Mouse (Mus musculus): ENCODE data around the gene Rbck1.
"Not testable (repeated sequence)": the region's sequence is repeated elsewhere in the genome, so short reads cannot be mapped to it uniquely, and the experiment has no call there.

Rbck1 gene

DNA sequence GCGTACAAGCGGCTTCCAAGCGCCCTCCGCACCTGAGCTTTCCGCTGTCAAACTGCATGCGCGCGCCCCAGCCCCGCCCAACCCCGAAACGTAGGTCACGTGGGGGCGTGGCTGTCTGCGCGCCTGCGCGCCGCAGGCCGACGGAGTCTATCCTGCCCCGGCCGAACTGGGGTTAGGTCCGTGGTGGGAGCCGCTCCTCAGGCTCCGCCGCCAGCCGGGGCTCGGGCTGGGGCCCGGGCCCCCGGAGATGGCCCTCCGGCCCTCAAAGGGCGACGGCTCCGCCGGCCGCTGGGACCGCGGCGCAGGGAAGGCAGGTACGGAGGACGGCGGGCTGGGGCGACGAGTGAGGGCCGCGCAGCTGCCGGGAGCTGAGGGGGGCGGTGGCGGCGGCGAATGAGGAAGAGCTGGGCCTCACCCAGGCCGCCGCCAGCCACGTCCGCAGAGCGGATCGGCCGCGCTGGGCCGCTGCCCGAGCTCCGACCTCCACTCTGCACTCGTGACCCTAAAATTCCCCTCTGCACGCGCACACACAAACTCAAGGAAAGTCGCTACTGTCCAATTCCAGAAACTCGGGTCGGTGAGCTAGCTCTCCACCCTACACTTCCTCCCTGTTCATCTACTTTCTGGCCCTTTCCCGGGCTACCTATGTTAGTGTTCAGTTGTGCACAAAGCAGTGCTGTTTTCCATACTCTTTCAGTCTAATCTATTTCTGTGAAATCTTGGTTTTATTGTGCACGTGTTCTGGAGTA is 38.6 kb downstream of the Rbck1 start, which contains the start of gene Tbc1d20:
Gene Tbc1d20 (plus strand): TSS at position 102 of the 749 bp plus-strand sequence.
- peak; percentile 93 for DNase-seq

DNA sequence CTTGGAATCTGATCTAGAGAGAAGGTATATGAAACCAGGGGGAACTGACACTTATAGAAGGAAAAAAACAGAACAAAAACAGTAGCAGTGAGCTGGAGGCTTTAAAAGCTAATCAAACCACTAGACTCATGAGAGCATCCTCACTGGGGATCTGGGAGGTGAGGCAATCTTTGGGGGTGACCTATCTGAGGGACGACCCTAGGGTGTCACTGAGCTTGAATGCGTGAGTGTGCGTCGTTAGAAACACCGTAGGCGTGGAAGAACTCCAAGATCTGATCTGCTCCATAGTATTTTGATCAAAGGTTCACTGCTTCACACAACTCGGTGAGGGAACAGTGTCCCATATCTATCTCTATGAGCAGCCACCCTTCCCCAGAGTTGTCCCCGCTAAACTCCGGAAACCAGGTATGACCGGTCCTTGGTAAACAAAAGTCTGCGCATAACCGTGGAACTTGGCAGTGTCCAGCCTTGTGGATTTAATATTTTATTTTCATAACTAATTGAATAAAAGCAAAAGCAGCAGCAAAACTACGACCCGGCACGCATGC is 39.2 kb downstream of the Rbck1 start:
- no peak for DNase-seq

DNA sequence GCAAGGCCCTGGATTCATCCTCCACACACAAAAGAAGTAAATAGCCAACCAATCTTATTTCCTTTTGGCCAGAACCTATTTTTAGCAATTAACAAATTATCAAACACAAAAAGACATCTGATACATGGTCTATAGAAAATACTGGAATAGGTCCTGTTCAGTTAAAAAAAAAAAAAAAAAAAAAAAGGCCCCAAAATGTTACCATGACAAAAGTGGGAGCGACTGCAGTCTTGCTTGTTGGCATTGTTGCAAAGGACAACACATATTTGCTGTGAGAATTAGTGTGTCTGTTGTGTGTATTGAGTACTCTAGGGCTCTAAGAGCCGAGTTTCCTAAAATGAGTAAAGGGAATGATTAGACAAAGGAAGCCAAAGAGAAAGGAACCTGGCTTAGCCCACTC is 40.0 kb downstream of the Rbck1 start:
- no peak for DNase-seq

DNA sequence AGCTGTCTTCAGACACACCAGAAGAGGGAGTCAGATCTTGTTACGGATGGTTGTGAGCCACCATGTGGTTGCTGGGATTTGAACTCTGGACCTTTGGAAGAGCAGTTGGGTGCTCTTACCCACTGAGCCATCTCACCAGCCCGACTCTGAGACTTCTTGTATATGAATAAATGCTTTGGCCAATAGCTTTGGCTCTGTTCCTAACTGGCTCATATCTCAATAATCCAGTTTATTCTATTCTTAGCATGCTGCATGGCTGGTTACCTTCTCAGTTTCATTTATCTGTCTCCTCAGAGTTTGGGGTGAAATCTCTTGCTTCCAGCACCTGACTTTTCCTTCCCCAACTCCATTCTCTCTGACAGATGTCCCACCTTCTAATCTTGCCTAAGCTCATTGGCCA is 42.8 kb downstream of the Rbck1 start:
- DNase-seq = not testable (repeated sequence)

DNA sequence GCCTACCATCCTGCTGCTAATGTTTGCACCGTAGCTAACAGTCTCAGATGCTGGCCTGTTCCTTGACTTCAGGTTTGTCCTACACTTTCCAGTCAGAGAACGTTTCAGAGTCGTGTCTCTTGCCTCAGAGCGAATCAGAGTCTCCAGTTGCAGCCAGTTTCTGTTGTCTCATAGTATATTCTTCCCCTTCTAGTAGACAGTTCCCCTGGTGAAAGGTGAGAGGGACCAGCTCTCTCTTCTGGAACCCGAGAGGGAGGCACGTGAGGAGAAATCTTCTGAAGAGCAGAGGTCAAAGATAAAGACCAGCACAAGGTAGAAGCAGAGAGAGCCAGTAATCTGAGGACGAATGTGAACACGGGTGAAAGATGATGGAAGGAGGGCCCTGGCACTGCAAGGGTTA is 44.4 kb downstream of the Rbck1 start:
- no peak for DNase-seq

DNA sequence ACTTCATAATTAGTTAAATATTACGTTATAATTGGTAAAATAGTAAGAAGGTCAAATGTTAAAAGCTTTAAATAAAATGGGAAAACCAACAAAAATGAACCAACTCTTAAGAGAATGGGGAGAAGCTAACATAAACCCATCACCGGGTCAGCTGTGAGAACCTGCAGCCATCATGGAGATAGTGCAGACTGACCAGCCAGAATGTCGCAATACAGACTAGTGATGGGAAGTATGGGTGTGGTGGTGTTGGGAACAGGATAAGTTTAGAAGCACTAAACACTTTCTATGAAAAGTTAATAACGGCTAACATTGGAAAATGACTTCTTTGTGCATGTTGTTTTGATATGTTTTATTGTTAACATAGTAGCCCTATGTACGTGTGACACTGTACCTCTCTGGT is 44.9 kb downstream of the Rbck1 start:
- no peak for DNase-seq

DNA sequence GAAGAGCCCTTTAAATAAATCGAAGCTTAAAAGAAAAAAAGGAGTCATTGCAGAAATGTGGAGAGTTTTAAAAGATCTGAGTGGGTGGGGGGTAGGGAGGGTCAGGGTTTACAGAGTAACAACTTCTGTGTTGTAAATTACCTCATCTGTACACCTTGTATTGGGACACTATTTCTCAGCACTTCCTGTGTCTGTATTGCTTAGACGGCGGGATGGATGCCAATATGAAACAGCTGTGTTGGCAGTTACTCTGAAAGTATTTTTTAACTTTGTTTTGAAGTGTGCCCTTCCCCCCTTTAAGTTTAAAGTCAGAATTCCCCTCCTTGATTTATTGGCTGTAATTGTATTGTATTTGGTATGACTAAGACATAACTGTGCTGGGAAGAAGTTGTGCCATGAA is 51.0 kb downstream of the Rbck1 start:
- no peak for DNase-seq

DNA sequence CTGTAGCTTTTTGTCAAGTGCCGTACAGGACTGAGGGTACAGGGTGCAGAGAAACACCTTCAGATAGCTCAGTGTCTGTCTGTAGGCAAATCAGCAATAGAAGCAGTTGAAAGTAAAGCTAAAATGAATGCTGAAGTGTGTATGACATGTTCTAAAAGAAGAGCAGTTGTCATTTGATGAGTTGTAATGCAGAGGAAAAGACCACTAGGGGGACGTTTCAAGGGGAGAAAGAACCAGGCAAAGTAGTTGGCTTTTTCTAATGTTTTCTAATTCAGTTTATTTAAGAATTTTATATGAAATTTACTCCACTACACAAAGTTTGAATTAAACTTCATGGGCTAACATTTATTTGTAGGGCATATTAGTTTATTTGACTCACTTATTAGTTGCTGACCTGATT is 58.8 kb downstream of the Rbck1 start:
- DNase-seq = no peak
